Mouse (Mus musculus) forebrain, embryonic 10.5 days (tissue): ENCODE measurements around the gene Olfr1443. TPM values are rescaled to one million over a fixed set of nuclear protein-coding genes. Genes with fewer than 3 reads are reported as not detected.
"Not testable (repeated sequence)": the region's sequence is repeated elsewhere in the genome, so short reads cannot be mapped to it uniquely, and the experiment has no call there.

ENCODE experiments used
- DNase-seq: peaks from one replicate; pipeline ENCODE4 v3.0.0-alpha.2; 2017; ENCODE audit warnings: low spot score; ENCODE audit errors: extremely low spot score
- H3K27ac ChIP-seq: fragments of 300-500 bp; sonication (generic); 2 replicates; pipeline ENCODE4 v1.5.1; 2016; ENCODE audit warnings: mild to moderate bottlenecking
- H3K27me3 ChIP-seq: fragments of 300-500 bp; sonication (generic); 2 replicates; pipeline ENCODE4 v1.6.1; 2016; ENCODE audit warnings: mild to moderate bottlenecking; ENCODE audit not compliant: poor library complexity, severe bottlenecking
- H3K36me3 ChIP-seq: fragments of 300-500 bp; sonication (generic); replicated peaks from 2 replicates; pipeline ENCODE4 v1.6.1; 2016; ENCODE audit warnings: mild to moderate bottlenecking, moderate library complexity
- H3K4me1 ChIP-seq: fragments of 300-500 bp; sonication (generic); 2 replicates; pipeline ENCODE4 v1.6.1; 2016
- H3K4me3 ChIP-seq: fragments of 300-500 bp; sonication (generic); 2 replicates; pipeline ENCODE4 v1.5.1; 2016; ENCODE audit warnings: mild to moderate bottlenecking, moderate library complexity
- H3K9me3 ChIP-seq: fragments of 300-500 bp; sonication (generic); 2 replicates; pipeline ENCODE4 v1.6.1; 2016; ENCODE audit warnings: mild to moderate bottlenecking, moderate library complexity
- WGBS: fragments of 180-500 bp; shearing (Covaris S2); methylation state at CpG from one replicate; pipeline ENCODE4 v1.1.7; 2016; 5-methylcytosine and 5-hydroxymethylcytosine counted together
- polyA plus RNA-seq: library from polyadenylated mRNA; unstranded; fragments of >200 nt; fragmentation: Nextera tagmentation; extraction: Ambion mirVana; gene quantifications from 2 replicates; pipeline ENCODE4 v1.2.1, GENCODE M21; 2016

The Olfr1443 gene
- not detected in 2 replicates for polyA plus RNA-seq

- DNase-seq = no peak
- H3K4me3 ChIP-seq = no peak within 1 kb of the TSS
- H3K4me1 ChIP-seq = no peaks in the 10 kb centered on the region
- H3K36me3 ChIP-seq = no peaks in the 10 kb centered on the region
- WGBS = 76% methylated on average over 3 of the region's 3 CpGs
- no peaks in the 10 kb centered on the region for H3K27me3 ChIP-seq
- H3K27ac ChIP-seq = no peak within 1 kb of the TSS
- no peaks in the 10 kb centered on the region for H3K9me3 ChIP-seq
These were observed at the start of gene Olfr1443 for GRCm38 (mm10) chr19:12677812-12678211. TSS of gene Olfr1443 (plus strand) at chr19:12678112.

DNA sequence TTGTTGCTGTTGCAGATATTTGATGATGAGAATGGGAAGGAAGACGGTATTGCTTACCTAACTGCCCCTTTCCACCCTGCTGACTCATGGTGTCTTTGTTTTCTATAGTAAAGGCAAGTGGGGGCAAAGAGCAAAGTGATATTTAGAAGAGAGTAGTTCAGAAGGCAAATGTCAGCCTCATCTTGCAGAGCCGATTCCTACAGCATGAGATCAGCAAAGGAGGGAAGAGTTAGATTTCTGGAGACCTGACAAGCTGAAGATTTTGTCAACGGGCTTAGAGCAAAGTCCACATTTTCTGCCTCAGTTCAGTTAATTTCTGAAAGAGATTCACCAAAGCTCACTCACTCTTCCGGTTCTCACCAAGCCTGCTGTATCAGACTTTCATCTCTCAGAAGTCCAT lies 44.7 kb upstream of the Olfr1443 start, which contains the start of gene Glyat:
Glyat (plus strand) TSS at position 133 of the 400 bp plus-strand sequence.
- H3K27ac ChIP-seq = no peak within 1 kb of the TSS
- no peaks in the 10 kb centered on the region for H3K4me1 ChIP-seq
- H3K36me3 ChIP-seq = no peaks in the 10 kb centered on the region
- DNase-seq = no peak
- no peaks in the 10 kb centered on the region for H3K27me3 ChIP-seq
- no peaks in the 10 kb centered on the region for H3K9me3 ChIP-seq
- 84% methylated on average over 4 of the region's 4 CpGs for WGBS
- H3K4me3 ChIP-seq = no peak within 1 kb of the TSS

- DNase-seq = no peak
- no peaks in the 10 kb centered on the region for H3K4me1 ChIP-seq
- H3K27ac ChIP-seq = no peak overlapping the region
- H3K4me3 ChIP-seq = no peak overlapping the region
- H3K27me3 ChIP-seq = no peaks in the 10 kb centered on the region
- no peaks in the 10 kb centered on the region for H3K9me3 ChIP-seq
- H3K36me3 ChIP-seq = no peaks in the 10 kb centered on the region
- WGBS = 86% methylated on average over 3 of the region's 3 CpGs
These were observed 43.7 kb upstream of the Olfr1443 start for GRCm38 (mm10) chr19:12634259-12634658.

DNA sequence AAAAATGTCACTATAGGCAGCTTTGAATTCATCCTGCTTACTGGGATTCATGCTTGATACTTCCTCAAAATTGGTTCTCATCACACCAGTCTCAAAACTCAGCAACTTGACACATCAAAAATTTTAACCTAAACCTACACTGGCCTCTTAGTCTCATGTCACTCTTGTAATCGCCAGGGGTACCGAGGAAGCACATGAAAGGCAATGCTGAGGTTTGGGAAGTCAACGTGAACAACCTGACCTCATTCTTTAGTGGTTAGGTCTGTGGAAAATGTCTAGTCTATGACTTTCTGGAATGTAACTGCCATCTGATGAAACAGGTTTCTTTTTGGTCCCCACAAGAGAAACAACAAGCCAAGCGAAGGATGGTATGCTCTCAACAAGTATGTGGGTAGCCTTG lies 42.9 kb upstream of the Olfr1443 start:
- Histone ChIP-seq H3K4me1 (no peaks in the 10 kb centered on the region), H3K27me3 (no peaks in the 10 kb centered on the region), H3K36me3 (no peaks in the 10 kb centered on the region), H3K4me3 (no peak overlapping the region), H3K9me3 (no peaks in the 10 kb centered on the region), H3K27ac (no peak overlapping the region)
- 94% methylated on average over 4 of the region's 4 CpGs for WGBS
- DNase-seq = no peak

GRCm38 (mm10) chr19:12636863-12637262 lies 41.0 kb upstream of the Olfr1443 start:
- H3K27me3 ChIP-seq = no peaks in the 10 kb centered on the region
- no peaks in the 10 kb centered on the region for H3K36me3 ChIP-seq
- no peak overlapping the region for H3K27ac ChIP-seq
- no peaks in the 10 kb centered on the region for H3K4me1 ChIP-seq
- WGBS = 79% methylated on average over 3 of the region's 3 CpGs
- DNase-seq = no peak
- no peaks in the 10 kb centered on the region for H3K9me3 ChIP-seq
- H3K4me3 ChIP-seq = no peak overlapping the region

- Histone ChIP-seq H3K27ac (no peak overlapping the region), H3K4me3 (no peak overlapping the region), H3K36me3 (no peaks in the 10 kb centered on the region), H3K27me3 (no peaks in the 10 kb centered on the region), H3K9me3 (no peaks in the 10 kb centered on the region), H3K4me1 (no peaks in the 10 kb centered on the region)
- WGBS = 83% methylated on average over 1 of the region's 1 CpGs
- no peak for DNase-seq
These were observed 39.9 kb upstream of the Olfr1443 start for GRCm38 (mm10) chr19:12638049-12638448.

- no peaks in the 10 kb centered on the region for H3K4me1 ChIP-seq
- H3K36me3 ChIP-seq = no peaks in the 10 kb centered on the region
- no peak overlapping the region for H3K27ac ChIP-seq
- H3K4me3 ChIP-seq = no peak overlapping the region
- no peaks in the 10 kb centered on the region for H3K27me3 ChIP-seq
- H3K9me3 ChIP-seq = no peaks in the 10 kb centered on the region
- no peak for DNase-seq
These were observed 28.4 kb upstream of the Olfr1443 start for GRCm38 (mm10) chr19:12649511-12649910.

- H3K27ac ChIP-seq = no peak overlapping the region
- no peaks in the 10 kb centered on the region for H3K4me1 ChIP-seq
- H3K36me3 ChIP-seq = no peaks in the 10 kb centered on the region
- 89% methylated on average over 1 of the region's 1 CpGs for WGBS
- peaks cover 16% of the 10 kb centered on the region for H3K9me3 ChIP-seq
- DNase-seq = no peak
- H3K27me3 ChIP-seq = no peaks in the 10 kb centered on the region
- H3K4me3 ChIP-seq = no peak overlapping the region
These were observed 11.8 kb upstream of the Olfr1443 start for GRCm38 (mm10) chr19:12666156-12666555.

DNA sequence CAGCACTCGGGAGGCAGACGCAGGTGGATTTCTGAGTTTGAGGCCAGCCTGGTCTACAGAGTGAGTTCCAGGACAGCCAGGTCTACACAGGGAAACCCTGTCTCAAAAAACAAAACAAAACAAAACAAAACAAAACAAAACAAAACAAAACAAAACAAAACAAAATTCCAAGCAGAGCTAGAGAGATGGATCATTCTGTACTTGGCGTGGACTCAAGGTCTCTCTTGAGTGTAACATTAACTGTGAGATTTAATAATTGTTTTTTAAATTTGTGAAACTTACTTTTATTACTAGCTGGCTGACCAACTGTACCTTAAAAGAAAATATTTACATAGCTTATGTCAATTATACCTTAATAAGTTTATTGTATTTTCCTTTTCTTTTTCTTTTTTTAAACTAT lies 9.3 kb upstream of the Olfr1443 start:
- H3K4me3 ChIP-seq, H3K36me3 ChIP-seq, H3K27ac ChIP-seq, H3K9me3 ChIP-seq, DNase-seq, H3K27me3 ChIP-seq, H3K4me1 ChIP-seq: not testable (repeated sequence)
- WGBS = 92% methylated on average over 3 of the region's 3 CpGs

DNA sequence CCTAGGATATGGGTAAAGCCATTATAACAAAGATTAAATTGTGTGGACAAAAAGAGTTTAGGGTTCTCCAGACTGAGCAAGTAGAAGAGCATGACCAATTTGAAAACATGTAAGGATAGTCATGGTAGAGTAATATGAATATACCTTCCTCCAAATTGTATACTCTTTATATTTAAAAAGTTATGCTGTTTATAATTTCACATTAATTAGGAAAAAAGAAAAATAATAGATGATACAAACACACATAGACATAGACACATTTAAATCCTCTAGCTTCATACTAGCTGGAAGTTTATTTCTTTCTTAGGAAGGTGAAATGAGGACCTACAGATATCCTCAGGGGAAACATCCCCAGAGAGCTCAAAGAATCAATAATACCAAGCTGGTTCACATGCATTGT lies 7.8 kb upstream of the Olfr1443 start, which contains the start of gene Olfr1442:
Olfr1442 (plus strand) TSS at position 301 of the 400 bp plus-strand sequence.
- no peak within 1 kb of the TSS for H3K4me3 ChIP-seq
- H3K36me3 ChIP-seq = no peaks in the 10 kb centered on the region
- no peaks in the 10 kb centered on the region for H3K9me3 ChIP-seq
- no peak within 1 kb of the TSS for H3K27ac ChIP-seq
- DNase-seq = no peak
- H3K4me1 ChIP-seq = no peaks in the 10 kb centered on the region
- no peaks in the 10 kb centered on the region for H3K27me3 ChIP-seq

- Histone ChIP-seq H3K27ac (no peak overlapping the region), H3K36me3 (no peaks in the 10 kb centered on the region), H3K4me3 (no peak overlapping the region), H3K4me1 (no peaks in the 10 kb centered on the region), H3K27me3 (no peaks in the 10 kb centered on the region), H3K9me3 (no peaks in the 10 kb centered on the region)
- 85% methylated on average over 4 of the region's 4 CpGs for WGBS
- no peak for DNase-seq
These were observed 6.9 kb upstream of the Olfr1443 start for GRCm38 (mm10) chr19:12671051-12671450.

- Histone ChIP-seq H3K27ac (no peak overlapping the region), H3K9me3 (no peaks in the 10 kb centered on the region), H3K4me3 (no peak overlapping the region), H3K36me3 (no peaks in the 10 kb centered on the region), H3K4me1 (no peaks in the 10 kb centered on the region), H3K27me3 (no peaks in the 10 kb centered on the region)
- DNase-seq = no peak
These were observed 6.7 kb downstream of the Olfr1443 start for GRCm38 (mm10) chr19:12684638-12685037.

GRCm38 (mm10) chr19:12685231-12685630 lies 7.3 kb downstream of the Olfr1443 start:
- H3K27ac ChIP-seq = no peak overlapping the region
- no peak for DNase-seq
- no peaks in the 10 kb centered on the region for H3K9me3 ChIP-seq
- no peaks in the 10 kb centered on the region for H3K36me3 ChIP-seq
- H3K27me3 ChIP-seq = no peaks in the 10 kb centered on the region
- no peaks in the 10 kb centered on the region for H3K4me1 ChIP-seq
- H3K4me3 ChIP-seq = no peak overlapping the region

DNA sequence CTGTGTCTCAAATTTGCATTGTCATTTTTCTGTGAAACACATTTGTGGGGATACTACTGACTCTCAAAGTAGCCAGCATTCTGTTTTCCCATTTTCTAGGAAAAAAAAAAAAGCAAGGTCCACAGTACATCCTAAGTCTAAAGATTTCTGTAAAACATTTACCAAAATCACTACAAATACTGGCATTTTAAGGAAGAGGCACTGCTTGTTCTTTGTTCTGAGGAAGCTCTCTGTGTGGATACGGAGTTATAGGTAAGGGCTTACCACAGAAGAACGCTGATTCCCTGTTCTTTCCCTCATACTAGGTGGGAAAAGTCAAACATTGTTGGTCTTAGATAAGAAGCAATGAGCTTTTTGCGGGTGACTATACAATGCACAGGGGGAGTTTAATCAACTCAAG lies 17.7 kb downstream of the Olfr1443 start, which contains the start of gene Keg1:
Keg1 (plus strand) TSS at position 197 of the 400 bp plus-strand sequence.
- H3K27me3 ChIP-seq = no peaks in the 10 kb centered on the region
- WGBS = 87% methylated on average over 3 of the region's 3 CpGs

More for the DNA sequence above, 17.7 kb downstream of the Olfr1443 start, which contains the start of gene Keg1:
- Histone ChIP-seq H3K27ac (no peak within 1 kb of the TSS), H3K4me3 (no peak within 1 kb of the TSS), H3K36me3 (no peaks in the 10 kb centered on the region), H3K9me3 (no peaks in the 10 kb centered on the region), H3K4me1 (no peaks in the 10 kb centered on the region)
- no peak for DNase-seq
